Mouse (Mus musculus) CH12.LX (cell line): ENCODE results near the gene Dennd2c.

Experiments
- CTCF ChIP-seq, 2 experiments: IDR thresholded peaks in 1 of 2; conservative IDR thresholded peaks in 1 of 2; 2 replicates each; pipeline ENCODE4 v1.5.1; 2011 to 2012; ENCODE audit warnings: low read depth in 2 of 2, low read length in 2 of 2, improper control_type of control experiment in 1 of 2, inconsistent platforms in 1 of 2, mild to moderate bottlenecking in 1 of 2, moderate library complexity in 1 of 2
- ELF1 ChIP-seq: IDR thresholded peaks from 2 replicates; pipeline ENCODE4 v1.6.1; 2014; ENCODE audit warnings: low read depth, mild to moderate bottlenecking, inconsistent platforms, low read length, improper control_type of control experiment
- EP300 ChIP-seq: IDR thresholded peaks from 2 replicates; pipeline ENCODE4 v1.6.1; 2011; ENCODE audit warnings: low read length, improper control_type of control experiment
- MAFK ChIP-seq: IDR thresholded peaks from 2 replicates; pipeline ENCODE4 v1.6.1; 2011; ENCODE audit warnings: low read length, improper control_type of control experiment; ENCODE audit not compliant: insufficient replicate concordance
- NELFE ChIP-seq: IDR thresholded peaks from 2 replicates; pipeline ENCODE4 v1.6.1; 2011; ENCODE audit warnings: low read depth, low read length, improper control_type of control experiment
- PAX5 ChIP-seq: IDR thresholded peaks from 2 replicates; pipeline ENCODE4 v1.6.1; 2012; ENCODE audit warnings: low read length, inconsistent platforms, mixed read lengths

- TF ChIP-seq NELFE (no peak), EP300 (no peak), ELF1 (no peak), PAX5 (no peak), MAFK (no peak), CTCF (conservative IDR thresholded peaks at IDR 0.05 in 1 of 2, IDR thresholded peaks at IDR 0.05 in 1 of 2; ENCODE audit: low read depth in 2 of 2, low read length in 2 of 2) (peak in 1 of 2 experiments; percentile 43; a peak in 1 of 4 replicates)
Observed at GRCm38 (mm10) chr3:103100735-103101134, 1.7 kb upstream of the Dennd2c start.
